Mouse (Mus musculus) embryonic fibroblast, embryonic 13.5 days (primary cell): ENCODE measurements around the gene Tha1.

Experiments used
- CTCF ChIP-seq: IDR thresholded peaks from 2 replicates; pipeline ENCODE4 v1.5.1; 2011; ENCODE audit warnings: mild to moderate bottlenecking, control low read depth, low read length, moderate library complexity, borderline replicate concordance; ENCODE audit not compliant: insufficient read depth
- POLR2A ChIP-seq: IDR thresholded peaks from 2 replicates; pipeline ENCODE4 v1.6.1; 2011; ENCODE audit warnings: low read depth, mild to moderate bottlenecking, control low read depth, low read length, moderate library complexity

DNA sequence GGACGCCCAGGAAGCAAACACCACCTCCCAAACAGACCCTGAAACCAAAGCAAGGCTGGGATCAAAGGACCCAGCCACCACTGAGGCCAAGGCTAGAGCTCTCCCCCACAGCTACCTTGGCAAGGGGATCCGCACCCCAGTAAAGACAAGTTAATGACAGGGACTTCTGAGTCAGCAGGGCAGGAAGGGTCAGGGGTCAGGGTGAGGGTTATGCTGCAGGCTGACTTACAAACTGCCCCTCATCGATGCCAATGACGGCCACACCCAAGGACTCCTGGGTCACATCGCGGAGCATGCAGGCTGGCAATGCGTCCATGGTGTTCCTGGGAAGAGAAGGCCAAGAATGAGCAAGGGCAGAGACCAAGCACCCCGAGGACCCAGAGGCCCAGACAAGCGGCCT, 51.4 kb downstream of the Tha1 start:
- TF ChIP-seq POLR2A (no peak), CTCF (no peak)
